Mouse (Mus musculus): Measurements from ENCODE around the gene Gm527.

DNA sequence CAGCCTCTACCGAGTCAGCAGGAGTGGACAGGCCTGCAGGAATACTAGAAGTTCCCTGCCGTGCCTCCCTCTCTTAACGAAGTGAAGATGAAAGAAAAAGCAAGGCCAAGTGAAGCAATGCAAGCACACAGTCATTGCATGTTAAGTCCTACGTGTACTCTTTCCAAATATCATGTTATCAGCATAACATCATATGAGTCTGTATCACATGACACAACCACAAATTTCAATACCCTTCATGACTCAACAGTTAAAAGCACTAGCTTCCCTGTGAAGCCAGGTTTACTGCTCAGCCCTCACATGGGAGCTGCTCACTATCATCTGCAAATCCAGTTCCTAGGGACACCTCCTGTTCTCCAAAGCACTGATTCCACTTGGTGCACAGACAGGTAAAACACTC lies 46.6 kb upstream of the Gm527 start:
- no peak for TF ChIP-seq CTCF (IDR thresholded peaks at IDR 0.05; ENCODE audit: extremely low read depth, insufficient read length, insufficient replicate concordance, low read depth, low read length)
- TF ChIP-seq POLR2A (IDR thresholded peaks at IDR 0.05; ENCODE audit: low read depth, low read length), result no peak
